Mouse (Mus musculus) lung, embryonic 15.5 days (tissue): ENCODE data around the gene C530008M17Rik. TPM values are rescaled to one million over a fixed set of nuclear protein-coding genes. Genes with fewer than 3 reads are reported as not detected.

Experiments
- ATAC-seq: fragments of 200-750 bp; cut with Nextera tagmentation; 2 replicates; pipeline ENCODE4 v1.8.0; 2017; ENCODE audit warnings: moderate number of reproducible peaks, borderline replicate concordance; ENCODE audit not compliant: low FRiP score, low TSS enrichment; ENCODE audit errors: extremely low read depth
- H3K27ac ChIP-seq: fragments of 300-500 bp; sonication (generic); 2 replicates; pipeline ENCODE4 v1.5.1; 2015; ENCODE audit warnings: moderate library complexity, mild to moderate bottlenecking, inconsistent platforms
- H3K27me3 ChIP-seq: fragments of 300-500 bp; sonication (generic); 2 replicates; pipeline ENCODE4 v1.6.1; 2015; ENCODE audit warnings: inconsistent platforms
- H3K36me3 ChIP-seq: fragments of 300-500 bp; sonication (generic); 2 replicates; pipeline ENCODE4 v1.6.1; 2015; ENCODE audit warnings: inconsistent platforms
- H3K4me1 ChIP-seq: fragments of 300-500 bp; sonication (generic); 2 replicates; pipeline ENCODE4 v1.6.1; 2015; ENCODE audit warnings: inconsistent platforms
- H3K4me2 ChIP-seq: fragments of 300-500 bp; sonication (generic); 2 replicates; pipeline ENCODE4 v1.6.1; 2015; ENCODE audit warnings: inconsistent platforms, mild to moderate bottlenecking, moderate library complexity
- H3K4me3 ChIP-seq: fragments of 300-500 bp; sonication (generic); 2 replicates; pipeline ENCODE4 v1.5.1; 2015; ENCODE audit warnings: mild to moderate bottlenecking, inconsistent platforms
- H3K9ac ChIP-seq: fragments of 300-500 bp; sonication (generic); 2 replicates; pipeline ENCODE4 v1.6.1; 2015; ENCODE audit warnings: inconsistent platforms
- H3K9me3 ChIP-seq: fragments of 300-500 bp; sonication (generic); 2 replicates; pipeline ENCODE4 v1.6.1; 2016; ENCODE audit warnings: inconsistent platforms
- WGBS: fragments of 180-500 bp; shearing (Covaris S2); methylation state at CpG from one replicate; pipeline ENCODE4 v1.1.7; 2015; 5-methylcytosine and 5-hydroxymethylcytosine counted together
- polyA plus RNA-seq: library from polyadenylated mRNA; unstranded; fragments of >200 nt; fragmentation: Nextera tagmentation; extraction: Ambion mirVana; gene quantifications from 2 replicates; pipeline ENCODE4 v1.2.1, GENCODE M21; 2015

Gene C530008M17Rik
- polyA plus RNA-seq, 1 experiment from 2014 or later = 12.2 TPM

DNA sequence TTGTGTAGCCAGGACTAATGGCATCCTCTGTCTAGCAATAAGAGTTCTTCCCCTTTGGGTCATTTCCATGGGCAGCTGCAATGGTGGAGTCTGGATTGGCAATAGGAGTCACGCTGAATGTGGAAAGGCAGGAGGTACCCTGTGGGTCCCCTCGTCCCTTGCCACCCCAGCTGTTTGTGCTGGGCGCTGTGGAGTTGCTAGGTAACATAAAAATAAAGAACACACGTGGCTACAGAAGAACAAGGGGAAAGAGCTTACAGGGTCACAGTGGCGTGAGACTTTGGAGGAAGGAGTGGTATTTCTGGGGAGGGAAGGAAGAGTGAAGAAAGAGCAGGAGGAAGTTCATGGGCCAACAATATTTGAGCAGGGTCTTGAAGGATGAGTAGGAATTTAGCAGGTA, 11.8 kb downstream of the C530008M17Rik start:
- H3K27ac ChIP-seq = no peak overlapping the region
- no peak overlapping the region for H3K4me3 ChIP-seq
- H3K9ac ChIP-seq = no peak overlapping the region
- ATAC-seq = no peak
- 66% methylated on average over 5 of the region's 5 CpGs for WGBS
- H3K4me1 ChIP-seq = 0 out of 2 replicates have a peak, but pooled peaks cover 2% of the 10 kb centered on the region
- no peaks in the 10 kb centered on the region for H3K27me3 ChIP-seq
- no peak overlapping the region for H3K4me2 ChIP-seq
- H3K9me3 ChIP-seq = no peaks in the 10 kb centered on the region
- no peaks in the 10 kb centered on the region for H3K36me3 ChIP-seq

DNA sequence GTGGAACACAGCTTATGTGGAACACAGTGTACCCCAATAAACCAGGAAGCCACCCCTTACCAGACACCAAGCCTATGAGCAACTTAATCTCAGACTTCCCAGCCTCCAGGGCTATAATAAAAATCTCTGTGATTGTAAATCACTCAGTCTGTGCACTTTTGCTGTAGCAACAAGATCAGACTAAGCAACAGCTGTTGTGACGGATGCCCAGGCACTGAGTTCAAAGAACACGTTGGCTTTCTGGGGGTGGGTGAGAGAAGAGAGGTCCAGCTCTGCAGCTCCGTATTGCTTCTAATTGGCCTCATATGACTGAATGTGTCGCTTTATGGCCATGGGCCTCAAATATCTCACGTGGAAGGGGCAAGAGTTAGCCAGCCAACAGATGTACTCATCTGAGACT, 12.2 kb downstream of the C530008M17Rik start:
- 84% methylated on average over 5 of the region's 5 CpGs for WGBS
- no peak overlapping the region for H3K27ac ChIP-seq
- no peak overlapping the region for H3K9ac ChIP-seq
- H3K36me3 ChIP-seq = no peaks in the 10 kb centered on the region
- no peaks in the 10 kb centered on the region for H3K27me3 ChIP-seq
- H3K4me3 ChIP-seq = no peak overlapping the region
- H3K9me3 ChIP-seq = no peaks in the 10 kb centered on the region
- ATAC-seq = no peak
- H3K4me2 ChIP-seq = no peak overlapping the region
- 0 out of 2 replicates have a peak, but pooled peaks cover 2% of the 10 kb centered on the region for H3K4me1 ChIP-seq

DNA sequence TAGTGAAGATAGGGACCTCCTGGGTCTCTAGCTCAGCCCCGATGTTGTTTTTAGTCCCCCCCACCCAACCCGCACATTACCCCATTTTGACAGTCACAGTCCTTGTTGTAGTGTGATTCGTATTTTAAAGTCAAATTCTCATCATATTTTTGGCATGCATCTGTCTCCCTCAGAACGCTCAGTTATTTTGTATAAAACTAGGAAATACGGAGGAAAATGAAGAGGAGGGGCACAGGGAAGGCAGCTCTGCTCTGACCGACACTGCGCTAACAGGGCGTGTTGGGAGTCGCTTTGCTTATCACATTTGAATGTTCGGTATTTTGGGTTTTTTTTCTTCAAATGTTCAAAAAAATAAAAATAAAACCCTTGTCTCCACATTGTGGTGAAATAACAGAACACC, 13.9 kb downstream of the C530008M17Rik start:
- no peaks in the 10 kb centered on the region for H3K36me3 ChIP-seq
- no peak overlapping the region for H3K4me3 ChIP-seq
- ATAC-seq = no peak
- no peak overlapping the region for H3K4me2 ChIP-seq
- H3K9ac ChIP-seq = no peak overlapping the region
- H3K4me1 ChIP-seq = no peaks in the 10 kb centered on the region
- no peaks in the 10 kb centered on the region for H3K27me3 ChIP-seq
- no peak overlapping the region for H3K27ac ChIP-seq
- WGBS = 88% methylated on average over 10 of the region's 10 CpGs
- H3K9me3 ChIP-seq = no peaks in the 10 kb centered on the region

DNA sequence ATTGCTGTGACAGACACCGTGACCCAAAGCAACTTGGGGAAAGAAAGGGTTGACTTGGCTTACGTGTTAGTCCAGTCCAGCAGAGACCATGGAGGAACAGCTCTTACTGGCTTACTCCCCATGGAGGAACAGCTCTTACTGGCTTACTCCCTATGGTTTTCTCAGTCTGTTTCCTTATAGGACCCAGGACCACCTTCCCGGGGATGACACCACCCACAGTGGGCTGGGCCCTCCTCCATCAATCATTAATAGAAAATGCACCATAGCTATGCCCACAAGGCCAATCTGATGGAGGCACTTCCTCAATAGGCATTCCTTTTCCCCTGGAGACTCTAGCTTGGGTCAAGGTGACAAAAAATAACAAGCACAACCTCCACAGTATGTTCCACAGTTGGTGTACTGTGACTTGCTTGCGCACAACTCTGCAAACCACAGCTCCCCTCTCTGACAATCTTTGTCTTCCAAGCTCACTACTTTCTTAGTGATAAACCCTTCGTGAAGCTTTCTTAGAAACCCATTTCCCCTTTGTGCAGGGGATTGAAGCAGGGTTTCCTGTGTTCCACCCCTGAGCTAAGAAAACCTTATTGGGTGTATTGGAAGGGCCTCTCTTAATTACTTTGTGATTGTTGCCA, 17.8 kb downstream of the C530008M17Rik start:
- H3K27me3 ChIP-seq = no peaks in the 10 kb centered on the region
- no peak overlapping the region for H3K9ac ChIP-seq
- 86% methylated on average over 5 of the region's 5 CpGs for WGBS
- no peaks in the 10 kb centered on the region for H3K4me1 ChIP-seq
- H3K9me3 ChIP-seq = no peaks in the 10 kb centered on the region
- no peak for ATAC-seq
- no peaks in the 10 kb centered on the region for H3K36me3 ChIP-seq
- no peak overlapping the region for H3K27ac ChIP-seq
- H3K4me3 ChIP-seq = no peak overlapping the region
- H3K4me2 ChIP-seq = no peak overlapping the region

DNA sequence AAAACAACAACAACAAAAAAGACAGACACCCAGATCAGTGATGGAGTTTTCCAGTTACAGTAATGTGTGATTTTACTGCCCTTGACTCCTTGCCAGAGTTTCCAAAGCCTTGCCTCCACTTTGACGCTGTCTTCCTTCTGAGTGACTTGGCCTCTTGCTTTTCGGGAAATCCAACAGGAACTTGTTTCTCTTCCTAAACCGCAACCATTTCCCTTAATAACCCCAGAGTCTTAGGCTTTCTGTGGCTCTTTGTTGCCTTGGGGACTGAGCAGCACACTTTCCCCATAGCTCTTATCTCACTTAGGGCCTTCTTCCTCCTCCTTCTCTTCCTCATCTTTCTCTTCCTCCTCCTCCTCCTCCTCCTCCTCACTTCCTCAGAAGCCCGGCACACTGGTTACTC, 19.1 kb downstream of the C530008M17Rik start:
- Histone ChIP-seq H3K36me3 (no peaks in the 10 kb centered on the region), H3K9ac (no peak overlapping the region), H3K27ac (no peak overlapping the region), H3K4me1 (no peaks in the 10 kb centered on the region), H3K4me2 (no peak overlapping the region), H3K27me3 (no peaks in the 10 kb centered on the region), H3K9me3 (no peaks in the 10 kb centered on the region), H3K4me3 (no peak overlapping the region)
- no peak for ATAC-seq
- 53% methylated on average over 4 of the region's 4 CpGs for WGBS

DNA sequence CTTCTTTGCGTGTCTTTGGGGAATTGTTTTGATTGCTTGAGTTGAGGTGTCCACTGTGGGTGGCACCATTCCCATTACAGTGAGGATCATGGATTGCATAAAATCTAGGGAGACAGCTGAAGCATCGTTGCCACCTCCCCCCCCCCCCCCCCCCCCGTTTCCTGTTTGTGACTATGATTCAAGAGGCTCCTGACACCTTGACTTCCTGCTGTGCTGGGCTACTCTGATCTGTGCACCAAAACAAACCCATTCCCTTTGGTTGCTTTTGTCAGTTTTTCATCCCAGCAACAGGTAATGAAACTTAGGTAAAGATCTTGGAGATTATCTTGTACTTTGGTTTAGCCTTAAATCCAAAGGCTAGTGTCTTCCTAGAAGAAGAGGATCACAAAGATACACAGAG, 24.6 kb downstream of the C530008M17Rik start:
- H3K9me3 ChIP-seq = no peaks in the 10 kb centered on the region
- H3K9ac ChIP-seq = no peak overlapping the region
- WGBS = 60% methylated on average over 3 of the region's 3 CpGs
- H3K36me3 ChIP-seq = no peaks in the 10 kb centered on the region
- no peak overlapping the region for H3K27ac ChIP-seq
- ATAC-seq = no peak
- H3K4me2 ChIP-seq = no peak overlapping the region
- H3K4me1 ChIP-seq = no peaks in the 10 kb centered on the region
- no peak overlapping the region for H3K4me3 ChIP-seq
- H3K27me3 ChIP-seq = no peaks in the 10 kb centered on the region

DNA sequence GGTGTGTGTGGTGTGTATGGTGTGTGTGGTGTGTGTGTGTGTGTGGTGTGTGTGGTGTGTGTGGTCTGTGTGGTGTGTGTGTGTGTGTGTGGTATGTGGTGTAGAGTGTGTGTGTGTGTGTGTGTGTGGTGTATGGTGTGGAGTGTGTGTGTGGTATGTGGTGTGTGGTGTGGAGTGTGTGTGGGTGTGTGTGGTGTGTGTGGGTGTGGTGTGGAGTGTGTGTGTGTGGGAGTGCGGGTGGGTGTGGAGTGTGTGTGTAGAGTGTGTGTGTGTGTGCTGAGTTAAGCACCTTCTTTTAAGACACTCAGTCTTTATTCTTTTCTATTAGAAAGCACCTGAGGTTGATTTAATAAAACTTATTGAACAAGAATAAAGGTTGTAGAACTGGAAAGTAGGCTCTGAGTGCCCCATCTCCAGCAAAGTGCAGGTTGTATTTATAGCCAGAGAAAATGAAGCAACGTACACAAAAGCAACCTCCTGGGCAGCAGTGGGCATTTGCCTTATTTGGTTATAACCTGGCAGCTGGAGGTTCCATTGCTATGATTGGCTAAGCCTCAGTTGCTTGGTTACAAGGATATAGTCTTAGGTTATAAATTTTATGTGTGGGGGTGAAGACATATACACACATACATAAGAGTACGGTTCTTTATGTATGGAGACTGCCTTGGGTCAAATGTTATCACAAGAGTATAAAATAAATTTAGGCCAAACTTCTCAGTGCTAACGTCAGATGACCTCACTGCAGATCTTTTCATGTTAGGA, 25.8 kb downstream of the C530008M17Rik start:
- Histone ChIP-seq H3K9ac (no peak overlapping the region), H3K36me3 (no peaks in the 10 kb centered on the region), H3K4me2 (no peak overlapping the region), H3K9me3 (no peaks in the 10 kb centered on the region), H3K4me1 (no peaks in the 10 kb centered on the region), H3K4me3 (no peak overlapping the region), H3K27me3 (no peaks in the 10 kb centered on the region), H3K27ac (no peak overlapping the region)
- 46% methylated on average over 4 of the region's 4 CpGs for WGBS
- ATAC-seq = no peak

DNA sequence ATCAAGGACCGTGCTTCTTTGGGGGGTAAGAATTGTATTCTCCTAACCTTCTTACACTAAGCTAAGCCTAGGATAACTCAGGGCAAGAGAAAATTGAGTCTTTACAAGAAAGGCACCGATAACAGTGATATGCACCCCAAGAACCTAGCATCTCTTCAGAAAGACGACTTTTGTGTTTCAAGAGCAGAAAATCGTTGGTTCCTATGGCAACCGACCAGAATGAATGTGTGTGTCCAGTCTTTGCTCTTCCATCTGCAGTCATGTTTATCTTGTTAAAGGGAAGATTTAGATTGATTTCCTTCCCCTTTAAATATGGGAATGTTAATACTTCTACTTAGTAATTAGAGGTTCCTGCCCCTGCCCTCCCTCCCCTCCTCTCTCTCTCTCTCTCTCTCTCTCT, 27.1 kb downstream of the C530008M17Rik start:
- WGBS = 44% methylated on average over 5 of the region's 5 CpGs
- no peaks in the 10 kb centered on the region for H3K9me3 ChIP-seq
- no peak for ATAC-seq
- no peak overlapping the region for H3K4me3 ChIP-seq
- no peak overlapping the region for H3K4me2 ChIP-seq
- H3K9ac ChIP-seq = no peak overlapping the region
- H3K4me1 ChIP-seq = no peaks in the 10 kb centered on the region
- no peaks in the 10 kb centered on the region for H3K36me3 ChIP-seq
- H3K27ac ChIP-seq = no peak overlapping the region
- no peaks in the 10 kb centered on the region for H3K27me3 ChIP-seq

DNA sequence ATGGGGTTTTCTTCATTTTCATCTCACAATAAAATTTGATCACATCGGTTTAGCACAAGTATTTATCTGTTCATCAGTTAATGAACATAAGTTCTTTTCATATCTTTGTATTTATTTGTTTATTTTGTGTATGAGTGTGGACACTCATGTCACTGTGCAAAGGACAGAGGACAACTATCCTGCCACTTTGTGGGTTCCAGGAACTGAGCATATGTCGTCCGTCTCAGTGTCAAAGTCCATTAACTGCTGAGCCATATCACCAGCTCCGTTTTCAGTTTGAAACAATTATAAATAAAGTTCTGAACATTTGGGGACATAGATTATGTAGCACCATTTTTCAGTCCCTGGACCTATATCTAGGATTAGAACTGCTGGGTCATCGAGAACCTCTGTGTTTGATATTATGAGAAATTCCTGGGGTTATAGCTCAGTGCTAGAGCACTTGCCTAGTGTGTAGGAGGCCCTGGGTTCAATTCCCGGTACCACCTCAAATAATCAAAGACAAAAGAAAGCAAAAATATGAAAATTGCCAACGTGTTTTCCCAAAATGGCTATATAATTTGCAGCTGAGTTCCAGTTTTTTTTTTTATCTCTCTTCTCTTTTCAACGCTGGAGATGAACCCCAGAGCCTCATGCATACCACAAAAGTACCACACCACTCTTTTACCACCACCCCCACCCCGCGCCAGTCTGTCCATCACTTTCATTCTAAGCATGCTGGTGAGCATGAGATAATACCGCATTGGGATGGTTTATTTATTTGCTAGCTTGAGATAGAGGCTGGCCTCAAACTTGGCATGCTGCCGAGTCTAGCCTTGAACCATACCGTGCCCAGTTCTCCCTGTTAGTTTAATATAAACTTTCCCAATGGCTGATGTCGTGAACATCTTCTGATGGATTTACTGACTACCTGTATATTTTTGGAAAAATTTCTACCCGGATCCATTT, 28.6 kb downstream of the C530008M17Rik start:
- no peaks in the 10 kb centered on the region for H3K27me3 ChIP-seq
- no peaks in the 10 kb centered on the region for H3K4me1 ChIP-seq
- no peaks in the 10 kb centered on the region for H3K9me3 ChIP-seq
- no peak for ATAC-seq
- H3K36me3 ChIP-seq = no peaks in the 10 kb centered on the region
- 68% methylated on average over 15 of the region's 15 CpGs for WGBS
- H3K9ac ChIP-seq = no peak overlapping the region
- no peak overlapping the region for H3K27ac ChIP-seq
- H3K4me3 ChIP-seq = no peak overlapping the region
- no peak overlapping the region for H3K4me2 ChIP-seq

DNA sequence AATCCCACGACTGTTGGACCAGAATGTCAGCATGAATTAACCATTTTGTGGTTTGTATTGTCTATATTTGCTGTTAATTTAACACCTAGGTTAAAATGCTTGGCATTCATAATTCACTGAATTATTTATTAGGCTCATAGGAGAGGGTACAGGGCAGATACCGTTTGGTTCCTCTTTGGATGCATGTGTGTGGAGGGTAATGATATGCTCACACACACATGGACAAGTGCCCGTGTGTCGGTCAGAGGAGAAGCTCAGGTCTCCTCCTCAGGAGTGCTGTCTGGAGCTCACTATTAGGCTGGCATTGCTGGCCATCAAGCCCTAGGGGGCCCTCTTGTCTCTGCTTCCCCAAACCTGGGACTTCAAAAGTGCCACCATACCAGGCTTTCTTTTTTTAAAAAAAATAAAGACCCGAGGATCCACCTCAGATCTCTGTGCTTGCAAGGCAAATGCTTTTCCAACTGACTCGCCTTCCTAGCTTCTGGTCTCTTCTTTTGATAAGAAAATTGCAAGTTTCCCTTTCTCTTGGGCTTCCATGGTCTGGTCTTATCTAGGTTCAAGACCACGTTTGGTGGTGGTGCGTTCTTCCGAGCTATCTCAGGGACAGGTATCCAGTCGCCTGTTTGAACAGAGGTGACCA, 31.8 kb downstream of the C530008M17Rik start:
- no peaks in the 10 kb centered on the region for H3K36me3 ChIP-seq
- no peak overlapping the region for H3K9ac ChIP-seq
- ATAC-seq = no peak
- H3K27ac ChIP-seq = no peak overlapping the region
- H3K27me3 ChIP-seq = no peaks in the 10 kb centered on the region
- H3K9me3 ChIP-seq = no peaks in the 10 kb centered on the region
- H3K4me1 ChIP-seq = no peaks in the 10 kb centered on the region
- H3K4me2 ChIP-seq = no peak overlapping the region
- no peak overlapping the region for H3K4me3 ChIP-seq
- 86% methylated on average over 10 of the region's 10 CpGs for WGBS

DNA sequence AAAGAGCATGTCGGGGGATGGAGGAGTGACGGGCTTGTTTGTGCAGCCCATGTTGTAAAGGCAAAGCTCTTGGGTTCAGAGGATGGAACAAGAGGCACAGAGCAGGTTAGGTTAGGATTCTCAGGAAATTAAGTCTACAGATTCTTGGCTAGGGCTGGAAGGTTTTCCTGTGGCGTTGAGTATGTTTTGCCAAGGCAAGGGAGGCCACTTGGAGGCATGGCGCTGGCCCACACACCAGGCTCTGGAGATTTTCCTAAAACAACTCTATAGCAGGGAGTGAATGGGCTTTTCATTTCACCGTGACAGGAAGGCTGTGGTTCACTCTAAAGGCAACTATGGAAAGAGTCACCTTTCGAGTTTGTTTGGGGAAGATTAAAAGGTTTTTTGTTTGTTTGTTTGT, 32.3 kb downstream of the C530008M17Rik start:
- Histone ChIP-seq H3K4me3 (no peak overlapping the region), H3K27me3 (no peaks in the 10 kb centered on the region), H3K9me3 (no peaks in the 10 kb centered on the region), H3K4me1 (no peaks in the 10 kb centered on the region), H3K4me2 (no peak overlapping the region), H3K27ac (no peak overlapping the region), H3K9ac (no peak overlapping the region), H3K36me3 (no peaks in the 10 kb centered on the region)
- ATAC-seq = no peak
- 81% methylated on average over 6 of the region's 6 CpGs for WGBS
